Mouse (Mus musculus): ENCODE measurements around the gene Cbx2. TPM values are rescaled to one million over a fixed set of nuclear protein-coding genes. Genes with fewer than 3 reads are reported as not detected.

Cbx2 gene
- total RNA-seq (2021): 1 to 10 TPM; 2.6 to 2.7 TPM

GRCm38 (mm10) chr11:119022895-119023615, at the start of gene Cbx2:
Cbx2 (plus strand) TSS chr11:119022962.
- peak; percentile 83 to 90 for DNase-seq (ENCODE audit: low spot score in 2 of 2)
- intact Hi-C loops (cut with DNase I): loop anchor here (2.0 kb wide), 1 partner anchor 24 kb away; no protein-coding TSS in a partner anchor

GRCm38 (mm10) chr11:118974340-118974739, 48.4 kb upstream of the Cbx2 start:
- no peak for DNase-seq (ENCODE audit: low spot score in 2 of 2)
- intact Hi-C loops (cut with DNase I): loop anchor here (2.0 kb wide), 1 partner anchor 62 kb away; no protein-coding TSS in a partner anchor

- intact Hi-C loops (cut with DNase I): loop anchor here (2.0 to 5.0 kb wide), 2 partner anchors 63 to 238 kb away; no protein-coding TSS in a partner anchor
- DNase-seq (ENCODE audit: low spot score in 2 of 2): peak; percentile 70 to 74
Observed at GRCm38 (mm10) chr11:118975427-118975826, 47.3 kb upstream of the Cbx2 start.

- DNase-seq (ENCODE audit: low spot score in 2 of 2): no peak
- intact Hi-C loops (cut with DNase I): loop anchor here (2.0 to 5.0 kb wide), 2 partner anchors 63 to 239 kb away; no protein-coding TSS in a partner anchor
Observed at GRCm38 (mm10) chr11:118975917-118976316, 46.8 kb upstream of the Cbx2 start.

GRCm38 (mm10) chr11:118980388-118980787, 42.4 kb upstream of the Cbx2 start:
- intact Hi-C loops (cut with DNase I): no loop called here
- DNase-seq (ENCODE audit: low spot score in 2 of 2): no peak

GRCm38 (mm10) chr11:118981012-118981776, 41.6 kb upstream of the Cbx2 start:
- DNase-seq (ENCODE audit: low spot score in 2 of 2): no peak
- intact Hi-C loops (cut with DNase I): no loop called here

GRCm38 (mm10) chr11:118982593-118983113, 40.1 kb upstream of the Cbx2 start:
- intact Hi-C loops (cut with DNase I): no loop called here
- DNase-seq (ENCODE audit: low spot score in 2 of 2): no peak

GRCm38 (mm10) chr11:118985571-118985970, 37.2 kb upstream of the Cbx2 start:
- DNase-seq (ENCODE audit: low spot score in 2 of 2): no peak

GRCm38 (mm10) chr11:118987999-118988398, 34.8 kb upstream of the Cbx2 start, which contains the start of gene Enpp7:
Enpp7 (plus strand) TSS chr11:118988188.
- DNase-seq (ENCODE audit: low spot score in 2 of 2): no peak
- intact Hi-C loops (cut with DNase I): no loop called here

More at GRCm38 (mm10) chr11:118985571-118985970, 37.2 kb upstream of the Cbx2 start:
- intact Hi-C loops (cut with DNase I): no loop called here

GRCm38 (mm10) chr11:118992781-118993180, 30.0 kb upstream of the Cbx2 start:
- DNase-seq (ENCODE audit: low spot score in 2 of 2): no peak

GRCm38 (mm10) chr11:118995448-118995847, 27.3 kb upstream of the Cbx2 start:
- no peak for DNase-seq (ENCODE audit: low spot score in 2 of 2)
- intact Hi-C loops (cut with DNase I): loop anchor here (5.0 kb wide), 1 partner anchor 42 kb away; no protein-coding TSS in a partner anchor

More at GRCm38 (mm10) chr11:118992781-118993180, 30.0 kb upstream of the Cbx2 start:
- intact Hi-C loops (cut with DNase I): no loop called here

GRCm38 (mm10) chr11:118997182-118997581, 25.6 kb upstream of the Cbx2 start:
- DNase-seq (ENCODE audit: low spot score in 2 of 2): no peak
- intact Hi-C loops (cut with DNase I): loop anchor here (5.0 kb wide), 1 partner anchor 40 kb away; no protein-coding TSS in a partner anchor

GRCm38 (mm10) chr11:118998540-118999265, 24.1 kb upstream of the Cbx2 start:
- intact Hi-C loops (cut with DNase I): loop anchor here (2.0 to 5.0 kb wide), 2 partner anchors 24 to 39 kb away; partner anchors contain the start of gene Cbx2
- DNase-seq (ENCODE audit: low spot score in 2 of 2): peak; percentile 83 to 84

GRCm38 (mm10) chr11:118999361-118999804, 23.4 kb upstream of the Cbx2 start:
- intact Hi-C loops (cut with DNase I): loop anchor here (2.0 to 5.0 kb wide), 2 partner anchors 23 to 38 kb away; partner anchors contain the start of gene Cbx2
- peak; percentile 32 to 33 for DNase-seq (ENCODE audit: low spot score in 2 of 2)

GRCm38 (mm10) chr11:119000877-119001276, 21.9 kb upstream of the Cbx2 start:
- intact Hi-C loops (cut with DNase I): no loop called here
- DNase-seq (ENCODE audit: low spot score in 2 of 2): no peak

- DNase-seq (ENCODE audit: low spot score in 2 of 2): no peak
- intact Hi-C loops (cut with DNase I): no loop called here
Observed at GRCm38 (mm10) chr11:119001493-119002128, 21.2 kb upstream of the Cbx2 start.

GRCm38 (mm10) chr11:119005547-119006275, 17.1 kb upstream of the Cbx2 start:
- intact Hi-C loops (cut with DNase I): no loop called here
- DNase-seq (ENCODE audit: low spot score in 2 of 2): no peak

- intact Hi-C loops (cut with DNase I): no loop called here
- DNase-seq (ENCODE audit: low spot score in 2 of 2): no peak
Observed at GRCm38 (mm10) chr11:119006462-119006861, 16.3 kb upstream of the Cbx2 start.

Measured in left cerebral cortex, postnatal 36 days (tissue).